ENCODE assay signal across 8 mouse cellular contexts in genomic region chr2:162976001-162976400, GRCm38 (mm10). TPM values are rescaled to one million over a fixed set of nuclear protein-coding genes. Genes with fewer than 3 reads are reported as not detected.
DNase-seq lines count a peak whose midpoint lies in the region.

No protein-coding gene starts in this region.

- intact Hi-C loops in gastrocnemius, postnatal 36 days (cut with DNase I), result no loop called here

- peak; percentile 31 for DNase-seq in gastrocnemius, postnatal 25 days
- DNase-seq in gastrocnemius, postnatal 36 days, result no peak
- peak; percentile 34 for DNase-seq in A20 (ENCODE audit: low read depth, low spot score)
- DNase-seq in brain, adult 2 months (ENCODE audit: low read depth, low spot score), result peak; percentile 35
- peak; percentile 70 to 76 for DNase-seq in lung, adult 18-20 months
- no peak for DNase-seq in right cerebral cortex, postnatal 4 days
- no peak for DNase-seq in spleen, postnatal 14 days (ENCODE audit: low spot score in 2 of 2)
- DNase-seq in layer of hippocampus, adult 8-10 months (ENCODE audit: low spot score in 2 of 2), result no peak

RNA-seq across cellular contexts. Expression of gene Sgk2, which starts 11.1 kb away (rescaled TPM):
- total RNA-seq in gastrocnemius, postnatal 25 days (2021), result not detected
- total RNA-seq in gastrocnemius, postnatal 36 days (2021), result not detected
- total RNA-seq in layer of hippocampus, adult 8-10 months (2022), result 1 to 10 TPM in 2 of 4 experiments, under 1 TPM in 2; 0.77 to 1.9 (median 1.3) TPM

RNA-seq across cellular contexts. Expression of gene L3mbtl1, which starts 32.7 kb away (rescaled TPM):
- under 1 TPM in 1 of 2 experiments, not detected in 1; 0.13 TPM for total RNA-seq in gastrocnemius, postnatal 25 days (2021)
- not detected for total RNA-seq in gastrocnemius, postnatal 36 days (2021)
- 10 to 100 TPM; 10.9 to 18.5 (median 12.1) TPM for total RNA-seq in layer of hippocampus, adult 8-10 months (2022)

RNA-seq across cellular contexts. Expression of gene Ift52, which starts 41.2 kb away (rescaled TPM):
- 10 to 100 TPM; 10.6 to 12.6 TPM for total RNA-seq in gastrocnemius, postnatal 25 days (2021)
- 10 to 100 TPM; 13.2 to 13.4 TPM for total RNA-seq in gastrocnemius, postnatal 36 days (2021)
- 10 to 100 TPM; 32.5 to 38.2 (median 35.5) TPM for total RNA-seq in layer of hippocampus, adult 8-10 months (2022)

RNA-seq across cellular contexts. Expression of gene Srsf6, which starts 44.7 kb away (rescaled TPM):
- total RNA-seq in gastrocnemius, postnatal 25 days (2021), result 10 to 100 TPM; 40.2 to 45.2 TPM
- total RNA-seq in gastrocnemius, postnatal 36 days (2021), result 10 to 100 TPM; 35.8 to 46.8 TPM
- 100 to 1,000 TPM in 3 of 4 experiments, 10 to 100 TPM in 1; 91.5 to 133 (median 110) TPM for total RNA-seq in layer of hippocampus, adult 8-10 months (2022)

Comparison
In these comparisons a context has a peak if more than half of its experiments do, and no peak if none do; other contexts are left out.
1. DNase-seq: peak in gastrocnemius, postnatal 25 days (single experiment), A20 (single experiment), brain, adult 2 months (single experiment) and lung, adult 18-20 months (2 of 2); none in gastrocnemius, postnatal 36 days (0 of 2), right cerebral cortex, postnatal 4 days (single experiment), spleen, postnatal 14 days (0 of 2) and layer of hippocampus, adult 8-10 months (0 of 2).
2. RNA of gene L3mbtl1, which starts 32.7 kb away (total RNA-seq): 10.9 to 18.5 TPM in layer of hippocampus, adult 8-10 months; not detected in gastrocnemius, postnatal 36 days and 0.13 TPM in gastrocnemius, postnatal 25 days; every median in the first group is over 4 times any median in the second.